Mouse (Mus musculus) liver, embryonic 14.5 days (tissue): ENCODE data around the gene Igf2bp3.

Experiments
- CTCF ChIP-seq: IDR thresholded peaks from 2 replicates; pipeline ENCODE4 v1.5.1; 2016; ENCODE audit warnings: antibody characterized with exemption, low read depth, control low read depth
- EP300 ChIP-seq: IDR thresholded peaks from 2 replicates; pipeline ENCODE4 v1.6.1; 2016; ENCODE audit warnings: antibody characterized with exemption, low read depth

GRCm38 (mm10) chr6:49206416-49206815 is 8.3 kb downstream of the Igf2bp3 start:
- TF ChIP-seq CTCF (no peak), EP300 (no peak)
